Mouse (Mus musculus) midbrain, embryonic 15.5 days (tissue): ENCODE results near the gene Lck. TPM values are rescaled to one million over a fixed set of nuclear protein-coding genes. Genes with fewer than 3 reads are reported as not detected.
A peak's percentile ranks its signal among the peaks of the same experiment; 100 is the strongest.
"Not testable (repeated sequence)": the region's sequence is repeated elsewhere in the genome, so short reads cannot be mapped to it uniquely, and the experiment has no call there.

Experiments
- ATAC-seq: fragments of 200-750 bp; cut with Nextera tagmentation; replicated peaks from 2 replicates; pipeline ENCODE4 v1.8.0; 2017; ENCODE audit warnings: moderate TSS enrichment
- H3K27ac ChIP-seq: fragments of 300-500 bp; sonication (generic); 2 replicates; pipeline ENCODE4 v1.5.1; 2015; ENCODE audit warnings: mild to moderate bottlenecking, inconsistent platforms
- H3K27me3 ChIP-seq: fragments of 300-500 bp; sonication (generic); replicated peaks from 2 replicates; pipeline ENCODE4 v1.6.1; 2015; ENCODE audit warnings: inconsistent platforms
- H3K36me3 ChIP-seq: fragments of 300-500 bp; sonication (generic); replicated peaks from 2 replicates; pipeline ENCODE4 v1.6.1; 2015; ENCODE audit warnings: inconsistent platforms
- H3K4me1 ChIP-seq: fragments of 300-500 bp; sonication (generic); 2 replicates; pipeline ENCODE4 v1.6.1; 2015; ENCODE audit warnings: inconsistent platforms
- H3K4me2 ChIP-seq: fragments of 300-500 bp; sonication (generic); 2 replicates; pipeline ENCODE4 v1.6.1; 2015; ENCODE audit warnings: inconsistent platforms, mild to moderate bottlenecking, moderate library complexity
- H3K4me3 ChIP-seq: fragments of 300-500 bp; sonication (generic); 2 replicates; pipeline ENCODE4 v1.5.1; 2015; ENCODE audit warnings: mild to moderate bottlenecking, inconsistent platforms
- H3K9ac ChIP-seq: fragments of 300-500 bp; sonication (generic); 2 replicates; pipeline ENCODE4 v1.6.1; 2015; ENCODE audit warnings: mild to moderate bottlenecking, inconsistent platforms
- H3K9me3 ChIP-seq: fragments of 300-500 bp; sonication (generic); 2 replicates; pipeline ENCODE4 v1.6.1; 2016; ENCODE audit warnings: inconsistent platforms
- WGBS: fragments of 180-500 bp; shearing (Covaris S2); methylation state at CpG from one replicate; pipeline ENCODE4 v1.1.7; 2015; ENCODE audit warnings: mixed read lengths; 5-methylcytosine and 5-hydroxymethylcytosine counted together
- polyA plus RNA-seq: library from polyadenylated mRNA; unstranded; fragments of >200 nt; fragmentation: Nextera tagmentation; extraction: Ambion mirVana; gene quantifications from 2 replicates; pipeline ENCODE4 v1.2.1, GENCODE M21; 2015

Gene Lck
- polyA plus RNA-seq, 1 experiment from 2014 or later, result 12.5 TPM

DNA sequence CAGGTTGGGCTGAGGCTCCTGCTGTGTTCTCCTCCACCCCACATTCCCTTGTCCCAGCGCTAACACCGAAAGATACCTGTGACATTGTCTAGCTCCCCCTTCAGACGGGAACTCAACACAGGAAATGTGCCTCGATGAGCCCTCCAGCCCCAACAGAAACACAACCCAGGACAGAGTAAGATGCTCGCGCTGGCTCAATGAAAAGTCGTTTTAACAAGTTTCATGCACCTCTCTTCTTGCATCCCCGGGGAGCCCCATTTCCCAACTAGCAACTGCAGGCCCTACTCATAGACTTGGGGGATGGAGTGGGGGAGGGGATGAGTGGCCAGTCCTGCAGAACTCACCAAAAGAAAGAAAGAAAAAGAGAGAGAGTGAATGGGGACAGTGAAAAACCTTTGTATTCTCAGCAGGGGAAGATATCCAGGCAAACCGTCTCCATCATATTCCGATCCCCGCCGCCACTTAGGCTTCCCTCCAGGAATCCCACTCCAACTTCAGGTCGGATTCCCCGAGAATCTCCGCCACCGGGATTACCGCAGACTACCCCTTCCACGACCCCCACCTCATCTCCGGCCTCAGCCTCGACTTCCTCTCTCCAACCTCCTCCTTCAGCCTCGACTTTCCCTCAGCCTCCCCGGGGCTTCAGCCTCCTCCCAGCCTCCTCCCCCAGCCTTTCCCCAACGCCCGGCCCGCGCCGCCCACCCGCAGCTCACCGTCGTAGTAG is 31.4 kb downstream of the Lck start:
- no peaks in the 10 kb centered on the region for H3K27me3 ChIP-seq
- no peaks in the 10 kb centered on the region for H3K36me3 ChIP-seq
- no peaks in the 10 kb centered on the region for H3K9me3 ChIP-seq
- peak overlapping the region; percentile 74 for H3K27ac ChIP-seq
- H3K9ac ChIP-seq, result peak overlapping the region; percentile 65
- peak overlapping the region; percentile 73 for H3K4me2 ChIP-seq
- peak; percentile 24 for ATAC-seq
- peaks cover 16% of the 10 kb centered on the region for H3K4me1 ChIP-seq
- 1% methylated on average over 30 of the region's 30 CpGs for WGBS
- H3K4me3 ChIP-seq, result peak overlapping the region; percentile 69

DNA sequence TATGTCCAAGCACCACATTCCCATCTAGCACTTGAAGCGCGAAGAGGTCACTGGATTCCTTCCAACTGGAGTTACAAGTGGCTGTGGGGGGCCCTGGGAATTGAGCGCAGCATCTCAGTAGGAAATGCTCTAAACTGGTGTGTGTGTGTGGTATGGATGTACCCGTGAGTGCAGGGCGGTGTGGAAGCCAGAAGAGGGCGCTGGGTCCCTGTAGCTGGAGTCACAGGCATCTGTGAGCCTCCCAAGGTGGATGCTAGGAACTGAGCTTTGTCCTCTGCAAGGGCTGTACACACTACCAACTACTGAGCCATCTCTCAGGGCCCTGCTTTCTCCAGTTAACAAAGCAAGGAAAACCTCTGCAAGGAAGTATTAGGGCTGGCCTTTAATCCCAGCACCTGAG is 33.4 kb downstream of the Lck start:
- no peaks in the 10 kb centered on the region for H3K9me3 ChIP-seq
- no peak overlapping the region for H3K27ac ChIP-seq
- H3K4me1 ChIP-seq, result peaks cover 16% of the 10 kb centered on the region
- H3K36me3 ChIP-seq, result no peaks in the 10 kb centered on the region
- WGBS, result 94% methylated on average over 6 of the region's 6 CpGs
- no peaks in the 10 kb centered on the region for H3K27me3 ChIP-seq
- H3K4me3 ChIP-seq, result no peak overlapping the region
- no peak for ATAC-seq
- no peak overlapping the region for H3K4me2 ChIP-seq
- H3K9ac ChIP-seq, result no peak overlapping the region

DNA sequence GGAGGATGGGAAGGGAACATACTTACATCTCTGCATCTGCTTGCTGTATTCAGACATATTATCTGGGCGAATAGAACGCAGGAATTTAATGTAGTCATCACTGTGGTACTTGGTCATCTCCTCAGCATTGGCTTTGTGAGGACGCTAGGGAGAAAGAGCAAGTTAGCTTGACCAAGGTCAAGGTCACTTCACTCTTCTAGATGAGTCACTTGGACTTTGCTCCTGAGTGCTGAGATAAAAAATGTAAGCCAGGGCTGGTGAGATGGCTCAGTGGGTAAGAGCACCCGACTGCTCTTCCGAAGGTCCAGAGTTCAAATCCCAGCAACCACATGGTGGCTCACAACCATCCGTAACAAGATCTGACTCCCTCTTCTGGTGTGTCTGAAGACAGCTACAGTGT is 44.5 kb downstream of the Lck start:
- not testable (repeated sequence) for H3K4me2 ChIP-seq, H3K9ac ChIP-seq, H3K4me3 ChIP-seq, H3K4me1 ChIP-seq, H3K27ac ChIP-seq, H3K9me3 ChIP-seq, H3K27me3 ChIP-seq, ATAC-seq
- WGBS, result 97% methylated on average over 6 of the region's 6 CpGs
- peaks cover 25% of the 10 kb centered on the region; the same call in 1 of the 2 replicates for H3K36me3 ChIP-seq

DNA sequence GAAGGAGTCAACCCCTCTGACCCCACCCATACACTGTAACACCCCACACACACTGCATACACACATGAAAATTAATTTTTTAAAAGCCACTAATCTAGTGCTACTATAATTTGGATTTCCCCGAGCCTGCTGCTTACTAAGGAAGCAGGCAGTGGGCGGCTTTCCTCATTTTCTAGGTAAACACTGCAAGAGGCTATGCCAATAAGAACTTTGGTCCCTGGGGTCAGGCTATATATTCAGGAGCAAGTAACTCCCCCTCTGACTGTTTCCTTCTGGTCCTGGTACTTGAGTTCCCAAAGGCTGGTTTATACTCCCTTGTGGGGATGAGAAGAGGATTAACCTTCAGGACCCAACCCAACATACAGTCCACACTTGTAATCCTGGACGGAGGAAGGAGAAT is 47.6 kb downstream of the Lck start:
- Histone ChIP-seq H3K4me2 (no peak overlapping the region), H3K4me3 (no peak overlapping the region), H3K9ac (no peak overlapping the region), H3K27me3 (no peaks in the 10 kb centered on the region), H3K27ac (no peak overlapping the region), H3K4me1 (no peaks in the 10 kb centered on the region), H3K9me3 (no peaks in the 10 kb centered on the region), H3K36me3 (peaks cover 26% of the 10 kb centered on the region; the same call in 1 of the 2 replicates)
- WGBS, result 80% methylated on average over 3 of the region's 3 CpGs
- no peak for ATAC-seq

DNA sequence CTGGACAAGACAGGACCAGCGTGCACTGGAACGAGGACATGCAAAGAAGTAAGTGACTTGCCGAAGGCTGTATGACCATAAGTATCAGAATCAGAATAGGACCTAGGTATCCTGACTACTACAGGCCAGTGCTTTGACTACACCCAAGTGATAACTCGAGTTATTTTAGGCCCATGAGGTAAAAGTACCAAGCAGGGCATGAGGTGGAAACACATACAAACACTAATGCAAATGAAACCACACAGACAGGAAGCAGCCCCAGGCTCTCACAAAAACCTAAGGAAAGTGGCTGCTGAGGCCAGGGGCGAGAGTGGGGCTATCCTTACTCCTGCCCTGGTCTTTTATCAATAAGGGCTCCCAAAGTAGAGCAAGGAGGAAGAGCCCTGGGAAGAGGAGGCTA is 48.1 kb downstream of the Lck start:
- H3K27me3 ChIP-seq, result no peaks in the 10 kb centered on the region
- H3K9ac ChIP-seq, result no peak overlapping the region
- H3K4me3 ChIP-seq, result no peak overlapping the region
- no peaks in the 10 kb centered on the region for H3K4me1 ChIP-seq
- no peak for ATAC-seq
- 94% methylated on average over 5 of the region's 5 CpGs for WGBS
- H3K36me3 ChIP-seq, result peaks cover 23% of the 10 kb centered on the region; the same call in 1 of the 2 replicates
- no peaks in the 10 kb centered on the region for H3K9me3 ChIP-seq
- no peak overlapping the region for H3K27ac ChIP-seq
- no peak overlapping the region for H3K4me2 ChIP-seq

DNA sequence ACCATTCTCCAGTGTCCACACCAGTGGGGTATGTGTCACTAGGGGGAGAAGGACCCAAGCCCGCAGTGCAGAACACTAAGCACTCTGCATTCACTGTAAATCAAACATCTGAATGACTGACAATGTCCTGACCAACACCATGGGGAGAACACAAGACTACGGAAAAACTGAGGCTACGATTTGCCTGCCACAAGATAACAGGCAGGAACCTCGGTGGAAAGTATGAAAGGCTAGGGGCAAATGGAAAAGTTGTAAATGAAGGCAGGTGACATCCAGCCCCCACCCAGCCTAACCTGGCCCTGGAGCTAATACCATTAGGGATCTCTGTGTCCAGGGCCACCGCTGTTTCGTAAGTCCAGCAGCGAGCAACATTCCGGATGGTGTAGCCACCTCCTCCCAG is 54.9 kb downstream of the Lck start:
- Histone ChIP-seq H3K4me1 (peaks cover 22% of the 10 kb centered on the region), H3K9me3 (no peaks in the 10 kb centered on the region), H3K27ac (no peak overlapping the region), H3K4me3 (no peak overlapping the region), H3K36me3 (peaks cover 35% of the 10 kb centered on the region), H3K4me2 (no peak overlapping the region), H3K27me3 (no peaks in the 10 kb centered on the region), H3K9ac (no peak overlapping the region)
- 94% methylated on average over 8 of the region's 8 CpGs for WGBS
- no peak for ATAC-seq

DNA sequence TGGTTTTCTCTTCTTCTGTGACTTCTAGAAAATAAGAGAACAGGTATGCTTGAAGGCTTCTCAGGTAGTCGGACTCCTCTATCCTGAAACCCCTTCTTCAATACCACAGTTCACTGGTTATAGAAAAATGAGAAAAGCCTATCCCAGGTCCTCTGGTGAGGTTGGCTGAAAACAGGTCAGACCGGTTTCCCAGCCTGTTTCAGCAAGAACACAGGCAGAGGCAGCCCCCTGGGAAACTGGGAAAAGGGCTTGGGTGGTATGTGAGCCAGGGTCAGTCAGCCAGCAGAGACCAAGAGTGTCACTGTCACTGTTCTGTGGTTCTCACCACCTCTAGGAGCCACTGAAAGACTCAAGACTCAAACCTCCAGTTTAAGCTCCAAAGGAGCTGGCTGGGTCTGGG is 56.5 kb downstream of the Lck start:
- H3K4me1 ChIP-seq, result peaks cover 27% of the 10 kb centered on the region
- no peaks in the 10 kb centered on the region for H3K27me3 ChIP-seq
- 44% methylated on average over 2 of the region's 2 CpGs for WGBS
- no peak overlapping the region for H3K4me3 ChIP-seq
- ATAC-seq, result no peak
- H3K9me3 ChIP-seq, result no peaks in the 10 kb centered on the region
- H3K36me3 ChIP-seq, result peaks cover 29% of the 10 kb centered on the region
- no peak overlapping the region for H3K9ac ChIP-seq
- 0 out of 2 replicates have a peak overlapping the region, but pooled peaks have one; percentile 50 for H3K27ac ChIP-seq
- no peak overlapping the region for H3K4me2 ChIP-seq

DNA sequence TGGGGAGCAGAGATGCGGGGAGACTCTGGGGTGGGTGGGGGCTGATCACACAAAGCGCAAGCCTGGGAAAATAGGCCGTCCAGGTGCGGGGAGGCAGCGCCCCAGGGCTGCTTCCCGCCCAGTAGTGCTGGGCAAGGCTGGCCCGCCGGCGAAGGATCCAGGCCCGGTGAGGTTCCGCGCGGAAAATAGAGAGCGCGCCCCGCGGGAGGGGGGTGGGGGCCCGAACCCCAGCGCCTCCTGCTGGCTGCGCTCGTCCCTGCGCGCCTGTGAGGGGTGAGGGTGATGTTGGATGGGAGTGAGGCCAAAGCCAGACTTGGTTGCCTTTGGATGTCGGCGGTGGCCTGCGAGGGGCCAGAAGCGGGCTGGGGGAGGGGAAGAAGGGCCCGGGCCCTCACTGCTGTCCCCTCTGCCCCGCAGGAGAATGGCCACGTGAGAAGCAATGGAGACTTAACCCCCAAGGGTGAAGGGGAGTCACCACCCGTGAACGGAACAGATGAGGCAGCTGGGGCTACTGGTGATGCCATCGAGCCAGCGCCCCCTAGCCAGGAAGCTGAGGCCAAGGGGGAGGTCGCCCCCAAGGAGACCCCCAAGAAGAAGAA is 59.0 kb downstream of the Lck start:
- H3K4me1 ChIP-seq, result peaks cover 41% of the 10 kb centered on the region

DNA sequence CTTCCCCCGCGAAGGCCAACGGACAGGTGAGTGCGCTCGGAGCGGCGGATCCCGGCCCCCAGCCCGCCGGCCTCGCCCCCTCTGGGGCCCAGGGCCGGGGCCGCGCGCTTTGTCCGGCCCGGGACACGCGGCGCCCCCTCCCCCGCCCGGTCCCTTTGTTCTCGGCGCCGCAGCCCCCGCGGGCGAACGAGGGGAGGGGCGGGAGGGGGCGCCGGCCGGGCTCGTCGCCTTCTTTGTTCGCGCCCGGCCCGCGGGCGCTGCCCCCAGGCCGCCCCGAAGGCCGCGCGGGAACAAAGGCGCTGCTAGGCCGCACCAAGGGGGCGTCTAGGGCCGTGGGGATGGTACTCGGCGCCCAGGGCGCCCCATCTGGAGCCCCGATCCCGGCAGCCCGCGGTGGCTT is 59.5 kb downstream of the Lck start:
- Histone ChIP-seq H3K9ac (peak overlapping the region; percentile 99), H3K36me3 (peaks cover 19% of the 10 kb centered on the region), H3K4me1 (peaks cover 46% of the 10 kb centered on the region), H3K4me3 (peak overlapping the region; percentile 81), H3K27me3 (no peaks in the 10 kb centered on the region), H3K27ac (peak overlapping the region; percentile 98), H3K4me2 (peak overlapping the region; percentile 93), H3K9me3 (no peaks in the 10 kb centered on the region)
- ATAC-seq, result peak; percentile 12
- 0% methylated on average over 45 of the region's 57 CpGs for WGBS

More for the DNA sequence above, 59.0 kb downstream of the Lck start:
- H3K27me3 ChIP-seq, result no peaks in the 10 kb centered on the region
- peaks cover 19% of the 10 kb centered on the region for H3K36me3 ChIP-seq
- H3K4me2 ChIP-seq, result peak overlapping the region; percentile 93
- H3K27ac ChIP-seq, result peak overlapping the region; percentile 98
- peak overlapping the region; percentile 81 for H3K4me3 ChIP-seq
- under 1% methylated on average over 35 of the region's 35 CpGs for WGBS
- ATAC-seq, result peak; percentile 37
- no peaks in the 10 kb centered on the region for H3K9me3 ChIP-seq
- peak overlapping the region; percentile 99 for H3K9ac ChIP-seq

DNA sequence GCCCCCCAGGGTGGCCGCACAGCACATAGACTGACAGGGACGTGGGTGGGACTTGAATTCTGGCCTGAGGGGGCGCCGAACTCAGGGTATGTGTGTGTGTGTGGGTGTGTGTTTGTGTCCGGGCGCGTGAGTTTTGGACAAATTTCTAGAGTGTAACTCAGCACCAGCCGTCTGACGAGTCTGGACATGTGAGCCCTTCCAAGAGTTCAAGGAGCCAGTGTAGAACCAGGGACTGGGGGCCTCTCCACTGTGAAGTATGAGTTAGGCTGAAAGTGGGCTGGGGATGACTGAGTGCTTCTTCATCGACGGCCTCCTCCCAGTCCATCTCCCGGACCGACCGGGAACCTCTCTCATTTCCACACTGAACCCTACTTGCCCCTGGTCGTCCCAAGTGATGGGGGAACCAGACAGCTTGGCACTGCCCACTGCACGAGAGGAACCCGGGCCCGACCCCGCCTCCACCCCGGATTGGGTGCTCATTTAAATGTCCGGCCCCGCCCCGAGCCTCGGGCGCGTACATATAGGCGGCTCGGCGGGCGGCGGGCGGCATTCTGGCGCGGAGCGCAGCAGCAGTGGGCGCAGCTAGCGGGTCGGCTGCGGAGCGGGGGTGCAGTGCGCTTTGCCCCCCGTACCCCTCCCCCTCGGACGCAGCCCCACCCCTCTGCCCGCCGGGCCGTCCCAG is 60.2 kb downstream of the Lck start, which contains the start of gene Marcksl1:
Gene Marcksl1, plus strand, starts transcription at position 496 of the 682 bp plus-strand sequence.
- Histone ChIP-seq H3K27me3 (no peaks in the 10 kb centered on the region), H3K9me3 (no peaks in the 10 kb centered on the region), H3K36me3 (peaks cover 16% of the 10 kb centered on the region), H3K4me1 (peaks cover 47% of the 10 kb centered on the region), H3K27ac (peak within 1 kb of the TSS; percentile 98), H3K4me2 (peak within 1 kb of the TSS; percentile 93), H3K9ac (peak within 1 kb of the TSS; percentile 99), H3K4me3 (peak within 1 kb of the TSS; percentile 81)
- 7% methylated on average over 33 of the region's 47 CpGs for WGBS
- ATAC-seq, result peak; percentile 86

DNA sequence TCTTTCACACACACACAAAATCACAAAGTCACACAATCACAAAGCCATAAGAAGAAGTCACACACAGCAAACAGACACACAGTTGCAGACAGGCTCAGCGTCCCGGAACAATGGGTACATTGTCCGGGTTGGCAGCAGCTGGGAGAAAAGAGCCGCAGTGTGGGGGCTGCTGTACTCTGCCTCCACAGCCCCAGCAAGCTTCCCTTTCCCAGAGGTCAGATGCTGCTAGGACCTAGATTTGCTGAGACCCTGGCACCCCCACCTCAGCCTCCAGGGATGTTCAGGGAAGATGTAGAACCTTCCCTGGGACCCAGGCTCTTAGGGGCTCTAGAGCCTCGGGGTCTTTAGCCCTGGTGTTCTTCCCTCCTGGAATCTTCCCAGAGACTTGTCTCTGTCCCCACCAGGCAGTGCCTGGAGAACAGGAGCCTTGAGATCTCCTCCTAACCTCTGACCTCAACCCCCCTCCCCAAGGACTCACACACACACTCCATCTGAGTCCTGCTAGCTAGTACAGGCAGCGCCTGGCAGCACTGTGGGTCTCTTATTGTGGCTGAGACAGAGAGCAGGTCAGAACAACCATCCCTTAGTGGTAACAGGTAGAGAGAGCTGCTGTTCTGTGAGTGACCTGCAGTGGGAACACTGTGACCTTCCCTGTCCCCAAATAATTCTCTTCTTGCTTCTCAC is 61.9 kb downstream of the Lck start:
- no peak overlapping the region for H3K27ac ChIP-seq
- H3K9ac ChIP-seq, result no peak overlapping the region

More for the DNA sequence above, 61.9 kb downstream of the Lck start:
- H3K4me2 ChIP-seq, result no peak overlapping the region
- no peak for ATAC-seq
- H3K36me3 ChIP-seq, result peaks cover 2% of the 10 kb centered on the region
- H3K27me3 ChIP-seq, result no peaks in the 10 kb centered on the region
- 10% methylated on average over 6 of the region's 6 CpGs for WGBS
- peaks cover 43% of the 10 kb centered on the region for H3K4me1 ChIP-seq
- H3K4me3 ChIP-seq, result no peak overlapping the region
- H3K9me3 ChIP-seq, result no peaks in the 10 kb centered on the region
